Mouse (Mus musculus) intestine, embryonic 16.5 days (tissue): ENCODE measurements at regions not wholly inside any gene's neighbourhood (a gene's known extent, or its start where the extent isn't known, plus 50 kb on each side); places are given as distances from the start of the nearest gene placed in this dataset.

Experiments used
- ATAC-seq: fragments of 200-750 bp; cut with Nextera tagmentation; 2 replicates; pipeline ENCODE4 v1.8.0; 2017; ENCODE audit warnings: moderate TSS enrichment, moderate library complexity
- H3K27ac ChIP-seq: fragments of 300-500 bp; sonication (generic); 2 replicates; pipeline ENCODE4 v1.5.1; 2014; ENCODE audit warnings: mild to moderate bottlenecking, low read length
- H3K27me3 ChIP-seq: fragments of 300-500 bp; sonication (generic); replicated peaks from 2 replicates; pipeline ENCODE4 v1.6.1; 2014; ENCODE audit warnings: low read length, control low read depth, mixed read lengths; ENCODE audit not compliant: control insufficient read depth, insufficient read depth
- H3K36me3 ChIP-seq: fragments of 300-500 bp; sonication (generic); 2 replicates; pipeline ENCODE4 v1.6.1; 2014; ENCODE audit warnings: low read length, control low read depth; ENCODE audit not compliant: control insufficient read depth, insufficient read depth
- H3K4me1 ChIP-seq: fragments of 300-500 bp; sonication (generic); 2 replicates; pipeline ENCODE4 v1.6.1; 2014; ENCODE audit warnings: low read length, control low read depth, mixed read lengths; ENCODE audit not compliant: control insufficient read depth, insufficient read depth
- H3K4me2 ChIP-seq: fragments of 300-500 bp; sonication (generic); 2 replicates; pipeline ENCODE4 v1.6.1; 2014; ENCODE audit warnings: low read depth, low read length, control low read depth
- H3K4me3 ChIP-seq: fragments of 300-500 bp; sonication (generic); 2 replicates; pipeline ENCODE4 v1.5.1; 2014; ENCODE audit warnings: mild to moderate bottlenecking, low read length
- H3K9ac ChIP-seq: fragments of 300-500 bp; sonication (generic); 2 replicates; pipeline ENCODE4 v1.6.1; 2014; ENCODE audit warnings: low read depth, low read length
- H3K9me3 ChIP-seq: fragments of 300-500 bp; sonication (generic); 2 replicates; pipeline ENCODE4 v1.6.1; 2016; ENCODE audit warnings: low read length, control low read depth; ENCODE audit not compliant: control insufficient read depth
- WGBS: fragments of 180-500 bp; shearing (Covaris S2); extraction: QIAGEN DNeasy Blood & Tissue Kit; methylation state at CpG from one replicate; pipeline ENCODE4 v1.1.7; 2014; 5-methylcytosine and 5-hydroxymethylcytosine counted together

DNA sequence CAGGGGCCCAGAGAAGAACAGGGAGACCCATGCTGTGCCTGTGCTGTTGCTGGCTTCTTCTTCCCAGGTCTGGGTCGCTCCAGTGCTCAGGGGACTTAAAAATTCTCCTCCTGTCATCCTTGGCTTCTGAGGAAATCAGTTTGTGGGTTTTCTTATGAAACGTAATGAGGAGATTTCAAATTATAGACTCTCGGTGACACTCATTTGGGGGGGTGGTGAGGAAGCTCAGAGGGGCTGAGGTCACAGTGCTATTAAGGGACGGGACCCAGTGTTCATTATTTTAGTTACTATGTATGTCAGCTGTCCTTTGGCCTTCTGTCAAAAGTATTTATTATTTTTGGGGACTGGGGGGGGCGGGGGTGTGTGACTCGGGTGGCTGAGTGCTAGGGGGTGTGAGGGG is 171.7 kb upstream of the Mrps10 start:
- Histone ChIP-seq H3K4me3 (no peak overlapping the region), H3K9me3 (no peaks in the 10 kb centered on the region), H3K4me2 (no peak overlapping the region), H3K9ac (no peak overlapping the region), H3K4me1 (peaks cover 3% of the 10 kb centered on the region; the same call in 1 of the 2 replicates), H3K27ac (no peak overlapping the region), H3K27me3 (no peaks in the 10 kb centered on the region), H3K36me3 (no peaks in the 10 kb centered on the region)
- WGBS: 70% methylated on average over 6 of the region's 6 CpGs
- ATAC-seq: no peak

DNA sequence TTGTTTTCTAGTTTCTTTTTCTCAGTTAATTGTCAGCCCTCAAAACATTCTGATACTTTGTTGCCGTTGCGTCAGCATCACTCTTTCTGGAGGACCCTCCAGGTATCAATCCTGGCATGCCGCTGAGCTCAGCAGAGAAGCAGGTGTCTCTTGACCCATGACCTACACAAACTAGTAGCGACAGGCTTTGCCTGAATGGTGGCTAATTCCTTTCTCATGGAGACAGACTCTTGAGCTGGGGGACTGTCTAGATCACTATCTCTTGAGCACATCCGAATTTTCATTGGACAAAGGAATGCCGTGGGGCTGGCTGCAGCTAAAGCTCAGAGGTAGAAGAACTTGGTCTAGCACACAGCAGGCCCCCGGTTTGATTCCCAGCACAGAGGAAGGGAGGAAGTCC is 172.7 kb upstream of the Mrps10 start:
- peaks cover 3% of the 10 kb centered on the region; the same call in 1 of the 2 replicates for H3K4me1 ChIP-seq
- H3K9me3 ChIP-seq: no peaks in the 10 kb centered on the region
- no peak overlapping the region for H3K9ac ChIP-seq
- no peak overlapping the region for H3K4me2 ChIP-seq
- no peak overlapping the region for H3K27ac ChIP-seq
- no peaks in the 10 kb centered on the region for H3K27me3 ChIP-seq
- no peak for ATAC-seq
- WGBS: 66% methylated on average over 7 of the region's 7 CpGs
- H3K36me3 ChIP-seq: no peaks in the 10 kb centered on the region
- no peak overlapping the region for H3K4me3 ChIP-seq

GRCm38 (mm10) chr17:47194463-47195012 is 174.1 kb upstream of the Mrps10 start:
- ATAC-seq: no peak
- H3K27me3 ChIP-seq: no peaks in the 10 kb centered on the region
- no peaks in the 10 kb centered on the region for H3K36me3 ChIP-seq
- H3K4me2 ChIP-seq: no peak overlapping the region
- H3K4me3 ChIP-seq: no peak overlapping the region
- no peak overlapping the region for H3K9ac ChIP-seq
- peaks cover 3% of the 10 kb centered on the region; the same call in 1 of the 2 replicates for H3K4me1 ChIP-seq
- H3K27ac ChIP-seq: no peak overlapping the region
- WGBS: 89% methylated on average over 14 of the region's 14 CpGs
- H3K9me3 ChIP-seq: no peaks in the 10 kb centered on the region

- Histone ChIP-seq H3K36me3 (no peaks in the 10 kb centered on the region), H3K27me3 (no peaks in the 10 kb centered on the region), H3K27ac (no peak overlapping the region), H3K9me3 (no peaks in the 10 kb centered on the region), H3K4me1 (no peaks in the 10 kb centered on the region), H3K4me2 (no peak overlapping the region), H3K9ac (no peak overlapping the region), H3K4me3 (no peak overlapping the region)
- ATAC-seq: no peak
- 87% methylated on average over 3 of the region's 3 CpGs for WGBS
Measured at GRCm38 (mm10) chr17:47191416-47191815, 177.3 kb upstream of the Mrps10 start.

DNA sequence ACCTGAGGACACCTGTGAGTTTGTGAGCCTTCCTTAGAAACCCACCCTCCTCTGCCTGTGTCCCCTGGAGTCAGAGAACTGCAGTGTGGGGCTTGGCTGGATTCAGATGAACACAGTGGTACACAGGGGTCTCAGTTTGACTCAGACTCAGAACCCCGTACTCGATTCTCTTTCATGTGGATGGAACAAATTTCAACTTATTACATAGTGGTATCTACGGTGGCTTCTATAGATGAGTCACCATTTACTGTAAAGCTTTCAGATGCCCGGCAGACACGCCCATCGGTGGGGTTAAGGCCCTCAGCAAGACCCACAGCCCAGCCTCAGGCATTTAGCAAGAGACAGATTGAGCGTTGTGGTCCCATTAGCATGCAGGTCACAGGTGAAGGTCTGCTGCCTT is 178.9 kb upstream of the Mrps10 start:
- Histone ChIP-seq H3K9ac (no peak overlapping the region), H3K4me3 (no peak overlapping the region), H3K9me3 (no peaks in the 10 kb centered on the region), H3K27me3 (no peaks in the 10 kb centered on the region), H3K4me1 (no peaks in the 10 kb centered on the region), H3K27ac (no peak overlapping the region), H3K36me3 (no peaks in the 10 kb centered on the region), H3K4me2 (no peak overlapping the region)
- WGBS: 83% methylated on average over 7 of the region's 7 CpGs
- ATAC-seq: no peak

DNA sequence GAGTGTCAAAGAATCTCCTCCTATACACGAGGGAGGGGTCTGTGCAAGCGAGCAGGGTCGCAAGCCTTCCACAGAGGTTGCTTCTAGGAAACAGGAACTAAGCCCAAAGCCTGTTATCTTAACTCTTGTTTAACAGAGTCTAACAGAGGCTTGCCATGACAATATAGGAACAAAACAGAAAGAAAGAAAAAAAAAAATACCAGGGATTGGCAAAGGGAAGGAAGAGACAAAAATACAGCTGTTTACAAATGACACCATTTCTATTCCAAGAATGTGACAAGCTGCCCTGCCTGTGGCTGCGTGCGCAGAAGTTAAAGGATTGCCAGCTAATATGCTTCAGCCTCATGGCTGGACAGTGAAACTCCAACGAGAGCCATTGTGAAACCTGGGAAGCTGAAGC is 173.8 kb upstream of the Ubr2 start:
- no peak for ATAC-seq
- Histone ChIP-seq H3K27ac (no peak overlapping the region), H3K4me2 (no peak overlapping the region), H3K9me3 (no peaks in the 10 kb centered on the region), H3K4me3 (no peak overlapping the region), H3K4me1 (peaks cover 3% of the 10 kb centered on the region; the same call in 1 of the 2 replicates), H3K36me3 (no peaks in the 10 kb centered on the region), H3K9ac (no peak overlapping the region), H3K27me3 (no peaks in the 10 kb centered on the region)
- 50% methylated on average over 6 of the region's 6 CpGs for WGBS

DNA sequence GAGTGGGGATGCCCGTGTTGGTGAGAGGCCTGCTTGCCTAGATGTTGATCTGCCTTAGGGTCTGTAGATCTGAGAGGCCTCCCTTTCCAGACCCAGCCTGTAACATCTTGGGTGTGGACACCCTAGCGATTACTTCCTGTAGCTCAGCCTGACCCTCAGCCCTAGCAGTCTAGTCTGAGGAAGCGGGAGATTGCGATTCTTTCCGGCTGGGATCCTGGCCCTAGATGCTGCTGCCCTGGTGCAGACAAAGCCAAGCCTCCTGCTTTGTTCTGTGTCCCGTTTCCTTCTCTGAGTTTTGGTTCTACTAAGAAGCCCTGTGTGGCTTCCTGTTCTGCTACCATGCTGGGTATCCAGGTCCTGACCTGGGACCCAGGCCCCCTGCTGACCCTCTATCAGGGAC is 171.8 kb upstream of the Ubr2 start:
- no peak for ATAC-seq

DNA sequence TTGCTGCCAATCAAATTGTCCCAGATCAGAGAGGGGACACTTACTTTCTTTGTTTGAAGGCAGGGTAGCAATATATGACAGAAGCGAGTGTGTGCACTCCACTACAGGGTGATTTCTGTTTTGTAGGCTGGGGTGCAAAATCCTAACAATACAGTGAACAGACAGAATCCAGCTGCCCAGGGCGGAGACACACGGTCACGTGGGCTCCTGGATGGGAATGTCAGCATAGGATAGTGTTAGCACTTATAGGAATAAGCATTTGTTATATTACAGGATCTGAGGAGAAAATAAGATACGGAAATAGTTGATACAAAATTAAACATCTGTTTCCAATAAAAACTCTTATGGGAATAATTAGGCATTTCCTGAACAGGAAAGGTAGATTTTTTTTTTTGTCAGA is 169.1 kb upstream of the Ubr2 start:
- Histone ChIP-seq H3K36me3 (no peaks in the 10 kb centered on the region), H3K4me3 (no peak overlapping the region), H3K27me3 (no peaks in the 10 kb centered on the region), H3K4me2 (0 out of 2 replicates have a peak overlapping the region, but pooled peaks have one; percentile 18), H3K9me3 (no peaks in the 10 kb centered on the region), H3K4me1 (peaks cover 15% of the 10 kb centered on the region; the same call in 1 of the 2 replicates), H3K27ac (peak overlapping the region; percentile 69), H3K9ac (no peak overlapping the region)
- WGBS: 44% methylated on average over 5 of the region's 5 CpGs
- ATAC-seq: no peak

More for the DNA sequence above, 171.8 kb upstream of the Ubr2 start:
- Histone ChIP-seq H3K27me3 (no peaks in the 10 kb centered on the region), H3K9ac (no peak overlapping the region), H3K4me2 (no peak overlapping the region), H3K36me3 (no peaks in the 10 kb centered on the region), H3K9me3 (no peaks in the 10 kb centered on the region), H3K4me1 (peaks cover 7% of the 10 kb centered on the region; the same call in 1 of the 2 replicates), H3K4me3 (no peak overlapping the region), H3K27ac (no peak overlapping the region)
- WGBS: 45% methylated on average over 6 of the region's 6 CpGs

- H3K27me3 ChIP-seq: no peaks in the 10 kb centered on the region
- ATAC-seq: no peak
- no peak overlapping the region for H3K4me3 ChIP-seq
- no peaks in the 10 kb centered on the region for H3K9me3 ChIP-seq
- 0 out of 2 replicates have a peak overlapping the region, but pooled peaks have one; percentile 18 for H3K4me2 ChIP-seq
- 34% methylated on average over 5 of the region's 5 CpGs for WGBS
- no peak overlapping the region for H3K9ac ChIP-seq
- H3K36me3 ChIP-seq: no peaks in the 10 kb centered on the region
- peaks cover 19% of the 10 kb centered on the region for H3K4me1 ChIP-seq
- peak overlapping the region; percentile 69 for H3K27ac ChIP-seq
Measured at GRCm38 (mm10) chr17:47178705-47179104, 168.3 kb upstream of the Ubr2 start.

- Histone ChIP-seq H3K4me2 (no peak overlapping the region), H3K27ac (no peak overlapping the region)
- 77% methylated on average over 8 of the region's 8 CpGs for WGBS
Measured at GRCm38 (mm10) chr17:47177671-47178246, 167.4 kb upstream of the Ubr2 start.

More at GRCm38 (mm10) chr17:47177671-47178246, 167.4 kb upstream of the Ubr2 start:
- Histone ChIP-seq H3K4me3 (no peak overlapping the region), H3K4me1 (peaks cover 19% of the 10 kb centered on the region), H3K36me3 (no peaks in the 10 kb centered on the region), H3K9me3 (no peaks in the 10 kb centered on the region), H3K27me3 (no peaks in the 10 kb centered on the region), H3K9ac (no peak overlapping the region)
- no peak for ATAC-seq
